Mouse (Mus musculus) embryonic stem cell, embryonic (primary cell): ENCODE results near the gene Carns1.

Source experiments
- CTCF ChIA-PET, 4 experiments: fragments of 300-600 bp in 2 of 4; fragments of 350-600 bp in 2 of 4; sonication (Branson Sonifier 250); formaldehyde crosslinking; loops; one replicate each; lab custom pipeline; 2022; ENCODE audit warnings: inconsistent platforms in 2 of 4; lab: Charles Lee
- POLR2A ChIA-PET, 4 experiments: fragments of 300-600 bp in 2 of 4; fragments of 350-600 bp in 2 of 4; sonication (Branson Sonifier 250); formaldehyde crosslinking; loops; one replicate each; lab custom pipeline; 2022; ENCODE audit warnings: antibody characterized with exemption in 4 of 4, inconsistent platforms in 1 of 4; lab: Charles Lee

Carns1 gene

GRCm38 (mm10) chr19:4211891-4212588 is 36.8 kb upstream of the Carns1 start:
- CTCF ChIA-PET: interaction anchor here (0.6 to 2.1 kb wide), 9 partner anchors 12 to 212 kb away, joined by 3 to 11 read pairs (median 3); no protein-coding TSS in a partner anchor

GRCm38 (mm10) chr19:4208563-4208962 is 33.3 kb upstream of the Carns1 start:
- ChIA-PET CTCF (interaction anchor here (0.6 to 6.0 kb wide), 10 partner anchors 17 to 157 kb away, joined by 3 to 84 read pairs (median 8); partner anchors contain the start of genes Ppp1ca (in 1 of the 4) and Tbc1d10c (in 1 of the 4)), POLR2A (interaction anchor here in 3 of 4 experiments (0.6 to 9.1 kb wide), 5 partner anchors 7 to 189 kb away, joined by 3 to 54 read pairs (median 5); partner anchors contain the start of genes Aip (in 1 of the 3), Ppp1ca (in 1 of the 3) and Rad9a (in 1 of the 3))

More at GRCm38 (mm10) chr19:4211891-4212588, 36.8 kb upstream of the Carns1 start:
- POLR2A ChIA-PET: interaction anchor here in 2 of 4 experiments (0.7 to 9.1 kb wide), 8 partner anchors 11 to 541 kb away, joined by 3 to 54 read pairs (median 4); partner anchors contain the start of genes Rad9a (in 2 of the 2) and Pold4 (in 1 of the 2)

- CTCF ChIA-PET: interaction anchor here (0.5 to 6.0 kb wide), 78 partner anchors 8 to 1189 kb away, joined by 3 to 84 read pairs (median 4); partner anchors contain the start of genes Pitpnm1 (in 2 of the 4), Ppp1ca (in 2 of the 4), Aip (in 1 of the 4) and Ankrd13d (in 1 of the 4)
These were observed 31.7 kb upstream of the Carns1 start for GRCm38 (mm10) chr19:4206971-4207370.

GRCm38 (mm10) chr19:4204889-4205288 is 29.6 kb upstream of the Carns1 start:
- POLR2A ChIA-PET: interaction anchor here in 2 of 4 experiments (0.6 to 2.5 kb wide), 18 partner anchors 9 to 192 kb away, joined by 3 to 16 read pairs (median 3); partner anchors contain the start of genes AC109138.7 (in 1 of the 2), Carns1 (in 1 of the 2), Cdk2ap2 (in 1 of the 2) and Clcf1 (in 1 of the 2)

More at GRCm38 (mm10) chr19:4206971-4207370, 31.7 kb upstream of the Carns1 start:
- POLR2A ChIA-PET: interaction anchor here (0.7 to 2.5 kb wide), 39 partner anchors 9 to 1519 kb away, joined by 3 to 15 read pairs (median 4); partner anchors contain the start of genes Ppp1ca (in 3 of the 4), Carns1 (in 1 of the 4), Cdk2ap2 (in 1 of the 4) and Ehbp1l1 (in 1 of the 4)

GRCm38 (mm10) chr19:4203604-4204326 is 28.5 kb upstream of the Carns1 start:
- ChIA-PET CTCF (interaction anchor here in 2 of 4 experiments (0.6 to 1.5 kb wide), 2 partner anchors 52 to 372 kb away, joined by 3 to 5 read pairs; no protein-coding TSS in a partner anchor), POLR2A (interaction anchor here in 2 of 4 experiments (0.6 to 2.5 kb wide), 9 partner anchors 10 to 679 kb away, joined by 3 to 16 read pairs (median 3); partner anchors contain the start of genes AC109138.7 (in 1 of the 2), Cdk2ap2 (in 1 of the 2), Clcf1 (in 1 of the 2) and Ndufs8 (in 1 of the 2))

More at GRCm38 (mm10) chr19:4204889-4205288, 29.6 kb upstream of the Carns1 start:
- CTCF ChIA-PET: interaction anchor here in 2 of 4 experiments (0.6 to 6.0 kb wide), 12 partner anchors 8 to 539 kb away, joined by 3 to 84 read pairs (median 6); partner anchors contain the start of genes AC109138.7 (in 1 of the 2), Clcf1 (in 1 of the 2) and Ppp1ca (in 1 of the 2)

GRCm38 (mm10) chr19:4203148-4203547 is 27.9 kb upstream of the Carns1 start:
- CTCF ChIA-PET: no interaction called here
- POLR2A ChIA-PET: interaction anchor here in 1 of 4 experiments (0.9 kb wide), 1 partner anchor 291 kb away, joined by 3 read pairs; the partner anchor contains the start of gene Ndufs8

- POLR2A ChIA-PET: interaction anchor here (0.6 to 3.1 kb wide), 81 partner anchors 8 to 360 kb away, joined by 3 to 72 read pairs (median 5); partner anchors contain the start of genes AC109138.7 (in 4 of the 4), Clcf1 (in 4 of the 4), Cdk2ap2 (in 3 of the 4) and Gstp2 (in 3 of the 4)
- CTCF ChIA-PET: interaction anchor here (0.7 to 2.3 kb wide), 18 partner anchors 10 to 242 kb away, joined by 3 to 16 read pairs (median 4); partner anchors contain the start of genes Ppp1ca (in 3 of the 4), Aip (in 1 of the 4), Ndufv1 (in 1 of the 4) and Pold4 (in 1 of the 4)
These were observed 26.9 kb upstream of the Carns1 start for GRCm38 (mm10) chr19:4202149-4202548.

- CTCF ChIA-PET: interaction anchor here (0.5 to 2.3 kb wide), 28 partner anchors 9 to 241 kb away, joined by 3 to 16 read pairs (median 4); partner anchors contain the start of genes Ppp1ca (in 4 of the 4), Ndufv1 (in 2 of the 4), Aip (in 1 of the 4) and Pitpnm1 (in 1 of the 4)
- POLR2A ChIA-PET: interaction anchor here (0.5 to 3.1 kb wide), 110 partner anchors 9 to 383 kb away, joined by 3 to 72 read pairs (median 4); partner anchors contain the start of genes AC109138.7 (in 4 of the 4), Clcf1 (in 4 of the 4), Ppp1ca (in 4 of the 4) and Cdk2ap2 (in 3 of the 4)
These were observed 26.1 kb upstream of the Carns1 start, which contains the start of gene Rad9a for GRCm38 (mm10) chr19:4201291-4201909. Gene Rad9a, minus strand, starts transcription at chr19:4201662.

GRCm38 (mm10) chr19:4197180-4197579 is 21.9 kb upstream of the Carns1 start:
- POLR2A ChIA-PET: interaction anchor here in 3 of 4 experiments (0.6 to 5.2 kb wide), 38 partner anchors 10 to 478 kb away, joined by 3 to 32 read pairs (median 4); partner anchors contain the start of genes AC109138.7 (in 2 of the 3), Clcf1 (in 2 of the 3), Aip (in 1 of the 3) and Cdk2ap2 (in 1 of the 3)

GRCm38 (mm10) chr19:4196548-4196947 is 21.3 kb upstream of the Carns1 start:
- POLR2A ChIA-PET: interaction anchor here in 3 of 4 experiments (0.5 to 5.2 kb wide), 38 partner anchors 8 to 478 kb away, joined by 3 to 32 read pairs (median 4); partner anchors contain the start of genes AC109138.7 (in 2 of the 3), Clcf1 (in 2 of the 3), Aip (in 1 of the 3) and Cdk2ap2 (in 1 of the 3)
- CTCF ChIA-PET: interaction anchor here in 3 of 4 experiments (0.7 to 2.5 kb wide), 5 partner anchors 8 to 145 kb away, joined by 3 to 14 read pairs (median 4); no protein-coding TSS in a partner anchor

More at GRCm38 (mm10) chr19:4197180-4197579, 21.9 kb upstream of the Carns1 start:
- CTCF ChIA-PET: interaction anchor here in 3 of 4 experiments (1.2 to 2.5 kb wide), 4 partner anchors 10 to 145 kb away, joined by 3 to 14 read pairs (median 7); no protein-coding TSS in a partner anchor

- CTCF ChIA-PET: interaction anchor here in 2 of 4 experiments (0.8 to 2.5 kb wide), 3 partner anchors 9 to 11 kb away, joined by 3 to 10 read pairs (median 3); no protein-coding TSS in a partner anchor
- POLR2A ChIA-PET: interaction anchor here in 3 of 4 experiments (0.5 to 5.2 kb wide), 31 partner anchors 9 to 153 kb away, joined by 3 to 32 read pairs (median 5); partner anchors contain the start of genes AC109138.7 (in 2 of the 3), Clcf1 (in 2 of the 3), Aip (in 1 of the 3) and Cdk2ap2 (in 1 of the 3)
These were observed 20.8 kb upstream of the Carns1 start for GRCm38 (mm10) chr19:4196048-4196447.

- ChIA-PET CTCF (interaction anchor here in 2 of 4 experiments (0.6 to 1.0 kb wide), 3 partner anchors 9 to 12 kb away, joined by 3 read pairs; no protein-coding TSS in a partner anchor), POLR2A (interaction anchor here in 2 of 4 experiments (0.7 to 5.2 kb wide), 16 partner anchors 10 to 272 kb away, joined by 3 to 29 read pairs (median 8); partner anchors contain the start of genes Rps6kb2 (in 2 of the 2) and Cdk2ap2 (in 1 of the 2))
These were observed 19.7 kb upstream of the Carns1 start for GRCm38 (mm10) chr19:4194776-4195650.

- ChIA-PET CTCF (interaction anchor here in 1 of 4 experiments (0.6 kb wide), 1 partner anchor 18 kb away, joined by 6 read pairs; no protein-coding TSS in a partner anchor), POLR2A (interaction anchor here in 2 of 4 experiments (0.7 to 5.1 kb wide), 13 partner anchors 7 to 271 kb away, joined by 3 to 42 read pairs (median 10); partner anchors contain the start of genes Rps6kb2 (in 2 of the 2), Cdk2ap2 (in 1 of the 2), Gm49405 (in 1 of the 2) and Gstp2 (in 1 of the 2))
These were observed 18.9 kb upstream of the Carns1 start for GRCm38 (mm10) chr19:4194021-4194724.
